Mouse (Mus musculus): ENCODE results near the gene Ckm. TPM values are rescaled to one million over a fixed set of nuclear protein-coding genes. Genes with fewer than 3 reads are reported as not detected.

Ckm gene
- polyA plus RNA-seq, 1 experiment from 2014 or later: 17.4 TPM

MicroRNA genes within 50 kb of the gene (microRNA counts, 519-probe panel; counts per million panel counts)
- microRNA mmu-miR-343: not detected

Small RNA genes within 50 kb of the gene (microRNA-seq; reads per million reads assigned to microRNA genes)
- gene Mir343: not detected

Other genes starting within 250 kb of the Ckm start
- 2.3 and 2.9 TPM in 2 replicates for gene Gipr, start 238.6 kb upstream of the Ckm start, polyA plus RNA-seq (2015; fragmentation: Nextera tagmentation; extraction: Ambion mirVana)
- gene Eml2, start 228.4 kb upstream of the Ckm start, polyA plus RNA-seq (2015; fragmentation: Nextera tagmentation; extraction: Ambion mirVana): 10.6 and 10.7 TPM in 2 replicates
- 1.5 and 1.6 TPM in 2 replicates for gene Gpr4, start 192.2 kb upstream of the Ckm start, polyA plus RNA-seq (2015; fragmentation: Nextera tagmentation; extraction: Ambion mirVana)
- 32.3 and 34.5 TPM in 2 replicates for gene Opa3, start 176.4 kb upstream of the Ckm start, polyA plus RNA-seq (2015; fragmentation: Nextera tagmentation; extraction: Ambion mirVana)
- 106 and 111 TPM in 2 replicates for gene Vasp, start 133.0 kb upstream of the Ckm start, polyA plus RNA-seq (2015; fragmentation: Nextera tagmentation; extraction: Ambion mirVana)
- 0.21 and 0.33 TPM in 2 replicates for gene Ppm1n, start 124.7 kb upstream of the Ckm start, polyA plus RNA-seq (2015; fragmentation: Nextera tagmentation; extraction: Ambion mirVana)
- gene Rtn2, start 122.2 kb upstream of the Ckm start, polyA plus RNA-seq (2015; fragmentation: Nextera tagmentation; extraction: Ambion mirVana): 10.6 and 13.9 TPM in 2 replicates
- 0.12 and 0.17 TPM in 2 replicates for gene Fosb, start 94.7 kb upstream of the Ckm start, polyA plus RNA-seq (2015; fragmentation: Nextera tagmentation; extraction: Ambion mirVana)
- gene Ercc1, start 60.0 kb upstream of the Ckm start, polyA plus RNA-seq (2015; fragmentation: Nextera tagmentation; extraction: Ambion mirVana): 63.7 and 66.5 TPM in 2 replicates
- 24.9 and 26.1 TPM in 2 replicates for gene Cd3eap, start 45.3 kb upstream of the Ckm start, polyA plus RNA-seq (2015; fragmentation: Nextera tagmentation; extraction: Ambion mirVana)
- gene Ppp1r13l, start 45.0 kb upstream of the Ckm start, polyA plus RNA-seq (2015; fragmentation: Nextera tagmentation; extraction: Ambion mirVana): 7.8 and 8.9 TPM in 2 replicates
- gene Ercc2, start 22.8 kb upstream of the Ckm start, polyA plus RNA-seq (2015; fragmentation: Nextera tagmentation; extraction: Ambion mirVana): 13.5 and 14.8 TPM in 2 replicates
- 9.7 and 10.4 TPM in 2 replicates for gene Klc3, start 672 bp upstream of the Ckm start, polyA plus RNA-seq (2015; fragmentation: Nextera tagmentation; extraction: Ambion mirVana)
- 7.8 and 7.9 TPM in 2 replicates for gene Mark4, start 54.0 kb downstream of the Ckm start, polyA plus RNA-seq (2015; fragmentation: Nextera tagmentation; extraction: Ambion mirVana)
- gene Exoc3l2, start 58.6 kb downstream of the Ckm start, polyA plus RNA-seq (2015; fragmentation: Nextera tagmentation; extraction: Ambion mirVana): 0.94 and 1.3 TPM in 2 replicates
- 2.2 and 2.4 TPM in 2 replicates for gene Bloc1s3, start 103.6 kb downstream of the Ckm start, polyA plus RNA-seq (2015; fragmentation: Nextera tagmentation; extraction: Ambion mirVana)
- gene Trappc6a, start 103.6 kb downstream of the Ckm start, polyA plus RNA-seq (2015; fragmentation: Nextera tagmentation; extraction: Ambion mirVana): 103 and 105 TPM in 2 replicates
- 0.30 and 0.83 TPM in 2 replicates for gene Nkpd1, start 113.1 kb downstream of the Ckm start, polyA plus RNA-seq (2015; fragmentation: Nextera tagmentation; extraction: Ambion mirVana)
- gene Ppp1r37, start 158.3 kb downstream of the Ckm start, polyA plus RNA-seq (2015; fragmentation: Nextera tagmentation; extraction: Ambion mirVana): 25.3 and 28.2 TPM in 2 replicates
- gene Zfp296, start 172.5 kb downstream of the Ckm start, polyA plus RNA-seq (2015; fragmentation: Nextera tagmentation; extraction: Ambion mirVana): 1.7 and 2.6 TPM in 2 replicates
- 143 and 157 TPM in 2 replicates for gene Gemin7, start 172.8 kb downstream of the Ckm start, polyA plus RNA-seq (2015; fragmentation: Nextera tagmentation; extraction: Ambion mirVana)
- gene Clasrp, start 199.7 kb downstream of the Ckm start, polyA plus RNA-seq (2015; fragmentation: Nextera tagmentation; extraction: Ambion mirVana): 44.8 and 48.3 TPM in 2 replicates
- 9.0 and 10.1 TPM in 2 replicates for gene Relb, start 224.7 kb downstream of the Ckm start, polyA plus RNA-seq (2015; fragmentation: Nextera tagmentation; extraction: Ambion mirVana)